Mouse (Mus musculus): ENCODE data around the gene Chrm3. TPM values are rescaled to one million over a fixed set of nuclear protein-coding genes. Genes with fewer than 3 reads are reported as not detected.

The Chrm3 gene
- polyA plus RNA-seq, 1 experiment from 2014 or later: 0.13 TPM

DNA sequence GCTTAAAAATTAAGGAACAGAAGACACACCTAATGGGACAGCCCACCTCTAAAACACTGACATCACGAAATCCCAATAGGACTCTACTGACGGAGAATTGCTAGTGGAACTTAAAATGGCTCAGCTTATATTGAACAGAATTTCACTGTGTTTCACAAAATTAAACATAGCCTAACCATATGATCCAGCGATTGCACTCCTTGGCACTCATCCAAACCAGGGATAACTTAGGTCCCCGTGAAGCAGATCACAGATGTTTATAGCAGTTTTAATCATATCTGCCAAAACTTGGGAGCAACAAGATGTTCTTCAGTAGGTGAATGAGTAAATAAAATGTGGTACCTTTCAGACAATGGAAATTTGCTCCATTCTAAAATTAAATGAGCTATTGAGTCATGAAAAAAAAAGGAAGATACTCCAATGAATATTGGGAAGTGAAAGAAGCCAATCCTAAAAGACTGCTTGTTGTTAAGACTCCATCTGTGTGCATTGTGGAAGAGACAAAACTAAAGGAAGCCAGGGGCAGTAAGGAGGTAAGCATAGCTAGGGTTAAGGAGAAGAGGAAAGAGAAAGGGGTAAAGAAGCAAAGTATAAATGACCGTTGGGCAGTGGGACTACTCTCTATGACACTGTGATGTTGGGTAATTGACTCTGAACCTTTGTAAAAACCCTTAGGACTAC is 109.0 kb downstream of the Chrm3 start:
- no peak for DNase-seq (ENCODE audit: low spot score)
- no peak overlapping the region for H3K4me2 ChIP-seq (ENCODE audit: low read depth, severe bottlenecking)
- WGBS: 85% methylated on average over 5 of the region's 5 CpGs

DNA sequence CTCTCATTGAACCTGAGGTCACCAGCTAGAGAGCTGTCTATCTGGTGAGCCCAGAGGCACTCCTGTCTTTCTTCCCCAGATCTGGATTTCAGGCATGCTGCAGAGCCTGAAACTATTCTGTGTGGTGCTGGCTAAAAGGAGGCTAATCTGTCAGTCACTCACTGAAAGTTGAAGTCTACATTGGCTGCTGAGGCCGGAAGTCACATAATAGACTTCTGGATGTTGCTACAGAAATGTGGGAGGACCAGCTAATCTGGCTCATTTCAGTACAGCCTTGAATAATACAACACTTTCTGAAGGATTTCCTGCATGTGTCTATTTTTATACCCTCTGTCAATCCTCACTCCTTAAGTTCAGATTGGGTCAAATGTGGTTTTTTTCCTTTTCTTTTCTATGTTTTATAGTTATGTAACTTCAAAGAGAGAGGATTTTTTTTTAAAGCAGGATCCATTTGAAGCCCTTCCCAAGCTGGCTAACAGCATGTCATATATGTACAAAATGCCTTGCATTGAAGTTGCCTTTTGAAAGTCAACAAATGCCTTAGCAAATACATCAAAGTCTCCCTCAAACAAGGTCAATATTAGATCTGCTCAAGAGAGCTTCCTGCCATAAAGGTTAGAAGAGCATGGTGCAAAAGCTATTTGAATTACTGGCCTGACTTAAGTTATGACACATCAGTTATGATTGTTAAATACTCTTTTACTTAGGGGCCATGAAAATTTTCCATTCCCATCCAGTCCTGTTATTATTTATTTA is 116.2 kb downstream of the Chrm3 start:
- no peak for DNase-seq (ENCODE audit: low spot score)
- WGBS: 77% methylated on average over 1 of the region's 1 CpGs

More for the DNA sequence above, 109.0 kb downstream of the Chrm3 start:
- ATAC-seq (ENCODE audit: insufficient number of reproducible peaks, low FRiP score, low TSS enrichment, low read depth): no peak
- H3K4me3 ChIP-seq (ENCODE audit: low read depth, low read length): no peak overlapping the region
- no peaks in the 10 kb centered on the region for H3K9me3 ChIP-seq (ENCODE audit: control insufficient read depth, low read length)
- no peak overlapping the region for H3K9ac ChIP-seq (ENCODE audit: low read length)
- H3K36me3 ChIP-seq (ENCODE audit: control insufficient read depth, insufficient read depth, low read length): no peaks in the 10 kb centered on the region
- H3K4me1 ChIP-seq (ENCODE audit: control insufficient read depth, insufficient read depth, low read length): no peaks in the 10 kb centered on the region
- H3K27ac ChIP-seq (replicated peaks; ENCODE audit: low read depth, low read length): no peak overlapping the region
- H3K27me3 ChIP-seq (ENCODE audit: control insufficient read depth, insufficient read depth, low read length): no peaks in the 10 kb centered on the region

DNA sequence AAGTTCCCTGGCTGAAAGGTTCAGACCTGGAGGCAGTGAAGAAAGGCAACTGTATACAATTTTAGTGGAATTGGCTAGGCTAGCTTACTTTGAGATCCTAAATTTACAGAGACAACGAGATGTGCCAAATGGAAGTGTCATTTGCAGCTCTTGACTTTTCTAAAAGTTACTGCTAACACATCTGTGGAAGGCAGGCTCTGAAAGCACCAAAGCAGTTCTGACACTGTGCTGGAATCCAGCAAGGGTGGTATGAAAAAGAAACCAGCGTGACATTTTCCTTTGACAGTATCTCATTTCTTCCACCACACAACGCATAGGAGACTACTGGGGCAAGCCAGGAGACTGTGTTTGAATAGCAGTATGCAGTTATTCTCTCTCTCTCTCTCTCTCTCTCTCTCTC is 120.4 kb downstream of the Chrm3 start:
- DNase-seq (ENCODE audit: low spot score) (no peak), ATAC-seq (ENCODE audit: insufficient number of reproducible peaks, low FRiP score, low TSS enrichment, low read depth) (no peak)
- H3K9me3 ChIP-seq (ENCODE audit: control insufficient read depth, low read length): no peaks in the 10 kb centered on the region
- no peak overlapping the region for H3K4me3 ChIP-seq (ENCODE audit: low read depth, low read length)
- no peaks in the 10 kb centered on the region for H3K27me3 ChIP-seq (ENCODE audit: control insufficient read depth, insufficient read depth, low read length)
- H3K4me1 ChIP-seq (ENCODE audit: control insufficient read depth, insufficient read depth, low read length): no peaks in the 10 kb centered on the region
- no peak overlapping the region for H3K27ac ChIP-seq (replicated peaks; ENCODE audit: low read depth, low read length)
- H3K4me2 ChIP-seq (ENCODE audit: low read depth, severe bottlenecking): no peak overlapping the region
- no peak overlapping the region for H3K9ac ChIP-seq (ENCODE audit: low read length)
- 86% methylated on average over 3 of the region's 3 CpGs for WGBS
- H3K36me3 ChIP-seq (ENCODE audit: control insufficient read depth, insufficient read depth, low read length): no peaks in the 10 kb centered on the region

More for the DNA sequence above, 116.2 kb downstream of the Chrm3 start:
- Histone ChIP-seq H3K9ac (ENCODE audit: low read length) (no peak overlapping the region), H3K4me2 (ENCODE audit: low read depth, severe bottlenecking) (no peak overlapping the region), H3K9me3 (ENCODE audit: control insufficient read depth, low read length) (no peaks in the 10 kb centered on the region), H3K27me3 (ENCODE audit: control insufficient read depth, insufficient read depth, low read length) (no peaks in the 10 kb centered on the region), H3K36me3 (ENCODE audit: control insufficient read depth, insufficient read depth, low read length) (no peaks in the 10 kb centered on the region), H3K4me3 (ENCODE audit: low read depth, low read length) (no peak overlapping the region), H3K4me1 (ENCODE audit: control insufficient read depth, insufficient read depth, low read length) (no peaks in the 10 kb centered on the region), H3K27ac (replicated peaks; ENCODE audit: low read depth, low read length) (no peak overlapping the region)
- ATAC-seq (ENCODE audit: insufficient number of reproducible peaks, low FRiP score, low TSS enrichment, low read depth): no peak

DNA sequence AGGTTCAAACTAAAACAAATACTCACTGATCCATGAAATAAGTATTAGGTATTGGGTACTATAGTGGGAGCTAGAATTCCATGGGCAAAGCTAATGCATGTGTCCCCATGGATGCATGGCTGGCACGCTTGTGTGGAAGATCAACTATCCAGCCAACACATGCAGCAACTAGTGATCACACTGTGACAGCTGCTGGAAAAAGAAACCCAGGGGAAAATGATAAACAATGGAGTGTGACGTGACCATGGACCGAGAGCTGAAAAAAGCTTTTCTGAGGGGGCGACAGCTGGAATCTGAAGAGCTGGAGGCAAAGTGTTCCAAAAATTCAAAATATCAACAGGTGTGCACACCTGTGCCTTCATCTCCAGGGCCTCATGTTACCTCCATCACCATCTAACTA is 120.8 kb downstream of the Chrm3 start:
- Histone ChIP-seq H3K36me3 (ENCODE audit: control insufficient read depth, insufficient read depth, low read length) (no peaks in the 10 kb centered on the region), H3K4me2 (ENCODE audit: low read depth, severe bottlenecking) (no peak overlapping the region), H3K4me1 (ENCODE audit: control insufficient read depth, insufficient read depth, low read length) (no peaks in the 10 kb centered on the region), H3K27ac (replicated peaks; ENCODE audit: low read depth, low read length) (no peak overlapping the region), H3K4me3 (ENCODE audit: low read depth, low read length) (no peak overlapping the region), H3K27me3 (ENCODE audit: control insufficient read depth, insufficient read depth, low read length) (no peaks in the 10 kb centered on the region), H3K9me3 (ENCODE audit: control insufficient read depth, low read length) (no peaks in the 10 kb centered on the region), H3K9ac (ENCODE audit: low read length) (no peak overlapping the region)
- no peak for ATAC-seq (ENCODE audit: insufficient number of reproducible peaks, low FRiP score, low TSS enrichment, low read depth)
- DNase-seq (ENCODE audit: low spot score): no peak
- WGBS: 82% methylated on average over 4 of the region's 4 CpGs

DNA sequence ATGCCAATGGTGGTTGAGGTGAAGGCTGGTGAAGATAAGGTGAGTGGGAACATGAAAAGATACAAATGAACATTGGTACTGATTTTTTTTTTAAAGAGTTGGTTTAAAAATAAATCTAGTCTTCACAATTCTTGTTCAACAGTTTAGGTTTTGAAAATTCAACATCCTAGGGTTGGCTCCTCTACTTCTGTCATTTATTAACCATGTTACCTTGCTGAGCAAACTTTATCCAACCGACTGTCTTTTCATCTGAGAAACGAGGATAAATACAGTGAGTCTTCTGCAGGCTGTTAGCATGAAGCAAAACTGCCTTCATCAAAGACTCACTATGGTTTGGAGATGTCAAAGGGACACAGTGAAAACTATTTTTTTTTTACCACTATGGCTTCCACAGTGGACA is 123.0 kb downstream of the Chrm3 start:
- H3K9me3 ChIP-seq (ENCODE audit: control insufficient read depth, low read length): no peaks in the 10 kb centered on the region
- WGBS: 81% methylated on average over 2 of the region's 2 CpGs
- ATAC-seq (ENCODE audit: insufficient number of reproducible peaks, low FRiP score, low TSS enrichment, low read depth) (no peak), DNase-seq (ENCODE audit: low spot score) (no peak)
- no peak overlapping the region for H3K4me3 ChIP-seq (ENCODE audit: low read depth, low read length)
- H3K27ac ChIP-seq (replicated peaks; ENCODE audit: low read depth, low read length): no peak overlapping the region
- H3K9ac ChIP-seq (ENCODE audit: low read length): no peak overlapping the region
- no peaks in the 10 kb centered on the region for H3K27me3 ChIP-seq (ENCODE audit: control insufficient read depth, insufficient read depth, low read length)
- no peak overlapping the region for H3K4me2 ChIP-seq (ENCODE audit: low read depth, severe bottlenecking)
- H3K4me1 ChIP-seq (ENCODE audit: control insufficient read depth, insufficient read depth, low read length): no peaks in the 10 kb centered on the region
- H3K36me3 ChIP-seq (ENCODE audit: control insufficient read depth, insufficient read depth, low read length): no peaks in the 10 kb centered on the region

DNA sequence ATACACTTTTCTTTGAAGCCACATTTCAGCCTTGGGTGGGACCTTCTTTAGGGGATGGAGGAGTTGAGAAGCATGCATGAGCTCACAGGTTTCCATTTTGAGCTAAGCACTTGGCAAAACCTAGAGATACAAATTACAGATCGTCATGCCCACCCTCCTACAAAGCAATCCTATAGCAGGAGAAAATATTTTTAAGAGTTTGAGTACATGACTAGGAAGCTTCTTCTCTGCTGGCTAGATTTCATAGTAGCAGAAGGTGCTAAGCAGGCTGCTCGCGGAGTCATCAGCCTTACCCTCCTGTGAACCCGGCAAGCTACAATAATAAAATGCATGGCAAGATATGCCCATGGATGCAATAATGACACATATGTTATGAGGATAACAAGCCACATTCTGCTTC is 124.4 kb downstream of the Chrm3 start:
- H3K9me3 ChIP-seq (ENCODE audit: control insufficient read depth, low read length): no peaks in the 10 kb centered on the region
- no peak overlapping the region for H3K4me3 ChIP-seq (ENCODE audit: low read depth, low read length)
- no peak overlapping the region for H3K4me2 ChIP-seq (ENCODE audit: low read depth, severe bottlenecking)
- DNase-seq (ENCODE audit: low spot score): no peak
- no peaks in the 10 kb centered on the region for H3K27me3 ChIP-seq (ENCODE audit: control insufficient read depth, insufficient read depth, low read length)
- no peaks in the 10 kb centered on the region for H3K36me3 ChIP-seq (ENCODE audit: control insufficient read depth, insufficient read depth, low read length)
- no peak overlapping the region for H3K9ac ChIP-seq (ENCODE audit: low read length)
- no peak overlapping the region for H3K27ac ChIP-seq (replicated peaks; ENCODE audit: low read depth, low read length)
- no peaks in the 10 kb centered on the region for H3K4me1 ChIP-seq (ENCODE audit: control insufficient read depth, insufficient read depth, low read length)
- 92% methylated on average over 4 of the region's 4 CpGs for WGBS
- no peak for ATAC-seq (ENCODE audit: insufficient number of reproducible peaks, low FRiP score, low TSS enrichment, low read depth)

DNA sequence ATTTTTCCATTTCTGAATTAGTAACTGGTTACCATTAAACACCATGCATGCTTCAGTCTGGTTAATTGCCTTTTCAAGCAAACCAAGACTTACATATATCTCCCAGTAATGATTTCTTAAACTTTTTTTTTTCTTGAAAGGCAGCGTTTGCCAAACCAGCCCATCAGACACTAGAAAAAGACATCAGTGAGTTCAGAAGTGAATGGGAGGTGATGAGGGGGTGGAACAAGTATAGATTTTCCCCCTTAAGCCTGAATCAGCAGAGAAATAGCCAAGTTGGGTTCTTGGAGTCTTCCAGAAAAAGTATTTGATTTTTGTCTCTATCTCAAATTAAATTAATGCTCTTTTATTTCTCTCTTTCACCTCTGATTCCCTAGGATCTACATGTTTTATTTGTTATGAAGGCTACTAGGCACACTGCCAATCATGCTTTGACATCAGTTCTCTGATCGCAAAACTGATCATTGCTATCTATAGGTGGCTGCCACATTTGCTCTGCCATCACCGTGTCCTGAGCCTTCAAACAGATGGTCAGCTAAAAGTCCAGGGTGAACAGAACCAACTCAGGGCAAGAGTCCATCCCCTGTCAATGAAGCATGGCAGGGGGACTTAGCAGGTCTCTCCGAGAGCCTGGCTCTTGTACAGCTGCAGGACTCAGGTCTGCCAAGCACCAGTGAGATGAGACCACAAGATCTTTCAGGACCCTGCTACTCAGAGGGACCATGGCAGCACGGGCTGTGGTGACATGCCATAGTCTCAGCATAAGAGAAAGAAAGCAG is 125.1 kb downstream of the Chrm3 start:
- ATAC-seq (ENCODE audit: insufficient number of reproducible peaks, low FRiP score, low TSS enrichment, low read depth) (no peak), DNase-seq (ENCODE audit: low spot score) (no peak)
- Histone ChIP-seq H3K4me1 (ENCODE audit: control insufficient read depth, insufficient read depth, low read length) (no peaks in the 10 kb centered on the region), H3K36me3 (ENCODE audit: control insufficient read depth, insufficient read depth, low read length) (no peaks in the 10 kb centered on the region), H3K27ac (replicated peaks; ENCODE audit: low read depth, low read length) (no peak overlapping the region), H3K9ac (ENCODE audit: low read length) (no peak overlapping the region), H3K4me2 (ENCODE audit: low read depth, severe bottlenecking) (no peak overlapping the region), H3K27me3 (ENCODE audit: control insufficient read depth, insufficient read depth, low read length) (no peaks in the 10 kb centered on the region), H3K4me3 (ENCODE audit: low read depth, low read length) (no peak overlapping the region), H3K9me3 (ENCODE audit: control insufficient read depth, low read length) (no peaks in the 10 kb centered on the region)
- 82% methylated on average over 5 of the region's 5 CpGs for WGBS

DNA sequence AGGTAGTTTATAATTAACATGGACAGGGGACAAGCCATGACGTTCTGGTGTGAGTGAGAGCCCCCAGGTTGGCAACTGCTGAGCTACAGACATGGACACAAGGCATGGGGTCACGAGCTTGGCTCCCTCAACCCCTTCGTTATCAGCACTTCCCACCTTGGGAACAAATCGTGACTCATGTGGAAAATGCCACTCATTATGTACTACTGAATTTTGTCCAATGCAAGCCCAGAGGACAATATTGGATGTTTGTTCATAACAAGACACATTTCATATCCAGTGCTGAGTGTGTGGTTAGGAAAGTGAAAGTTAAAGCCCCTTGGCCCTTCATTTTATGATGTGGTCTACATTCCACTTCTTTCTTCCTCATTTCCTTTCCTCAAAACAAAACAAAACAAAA is 140.2 kb downstream of the Chrm3 start:
- Histone ChIP-seq H3K4me3 (ENCODE audit: low read depth, low read length) (no peak overlapping the region), H3K27ac (replicated peaks; ENCODE audit: low read depth, low read length) (no peak overlapping the region), H3K9ac (ENCODE audit: low read length) (no peak overlapping the region), H3K27me3 (ENCODE audit: control insufficient read depth, insufficient read depth, low read length) (no peaks in the 10 kb centered on the region), H3K9me3 (ENCODE audit: control insufficient read depth, low read length) (no peaks in the 10 kb centered on the region), H3K4me1 (ENCODE audit: control insufficient read depth, insufficient read depth, low read length) (no peaks in the 10 kb centered on the region), H3K36me3 (ENCODE audit: control insufficient read depth, insufficient read depth, low read length) (no peaks in the 10 kb centered on the region), H3K4me2 (ENCODE audit: low read depth, severe bottlenecking) (no peak overlapping the region)
- DNase-seq (ENCODE audit: low spot score) (no peak), ATAC-seq (ENCODE audit: insufficient number of reproducible peaks, low FRiP score, low TSS enrichment, low read depth) (no peak)
- 81% methylated on average over 4 of the region's 4 CpGs for WGBS

Data from limb, embryonic 11.5 days (tissue).